Mouse (Mus musculus): ENCODE results near the gene Zfhx3.

Zfhx3 gene

GRCm38 (mm10) chr8:108859983-108860382 is 917.5 kb downstream of the Zfhx3 start:
- DNase-seq (ENCODE audit: low spot score) = no peak

DNA sequence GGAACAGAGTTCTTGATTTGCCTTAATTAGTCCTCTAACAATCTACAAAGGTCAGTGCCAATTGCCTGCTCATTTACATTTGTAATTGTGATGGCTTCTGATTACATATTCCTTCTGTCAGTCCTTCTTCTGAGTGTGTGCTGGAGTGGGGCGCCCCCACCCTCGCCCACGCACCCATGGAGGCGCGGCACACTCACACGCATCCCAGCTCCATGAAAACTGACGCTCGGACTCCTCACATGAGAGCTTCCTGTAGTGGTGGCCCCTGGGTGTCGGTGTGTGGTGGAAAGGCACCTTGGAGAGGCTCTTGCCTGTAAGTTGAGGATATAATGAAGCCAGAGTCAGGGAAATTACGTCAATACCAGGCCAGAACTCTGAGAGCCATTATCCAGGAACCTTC is 921.0 kb downstream of the Zfhx3 start:
- no peak for DNase-seq (ENCODE audit: low spot score)

DNA sequence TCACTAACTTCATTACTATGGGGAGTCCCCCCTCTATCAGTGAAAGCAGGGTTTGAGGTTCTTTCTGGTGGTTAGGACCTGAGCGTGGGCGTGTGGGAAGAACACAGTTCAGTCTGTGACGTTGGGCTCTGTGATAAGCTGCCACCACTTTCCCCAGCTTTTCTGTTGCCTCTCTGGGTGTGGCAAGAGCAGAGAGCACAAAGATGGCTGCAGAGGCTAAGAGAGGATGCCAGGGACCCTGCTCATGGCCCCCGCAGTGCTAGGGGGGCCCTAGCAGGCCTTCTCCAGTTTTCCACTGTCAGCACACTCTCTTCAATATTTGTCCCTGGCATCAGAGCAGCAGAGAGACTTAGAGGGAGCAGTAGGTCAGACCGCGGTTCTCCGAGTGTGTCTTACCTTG is 924.0 kb downstream of the Zfhx3 start:
- DNase-seq (ENCODE audit: low spot score) = no peak

DNA sequence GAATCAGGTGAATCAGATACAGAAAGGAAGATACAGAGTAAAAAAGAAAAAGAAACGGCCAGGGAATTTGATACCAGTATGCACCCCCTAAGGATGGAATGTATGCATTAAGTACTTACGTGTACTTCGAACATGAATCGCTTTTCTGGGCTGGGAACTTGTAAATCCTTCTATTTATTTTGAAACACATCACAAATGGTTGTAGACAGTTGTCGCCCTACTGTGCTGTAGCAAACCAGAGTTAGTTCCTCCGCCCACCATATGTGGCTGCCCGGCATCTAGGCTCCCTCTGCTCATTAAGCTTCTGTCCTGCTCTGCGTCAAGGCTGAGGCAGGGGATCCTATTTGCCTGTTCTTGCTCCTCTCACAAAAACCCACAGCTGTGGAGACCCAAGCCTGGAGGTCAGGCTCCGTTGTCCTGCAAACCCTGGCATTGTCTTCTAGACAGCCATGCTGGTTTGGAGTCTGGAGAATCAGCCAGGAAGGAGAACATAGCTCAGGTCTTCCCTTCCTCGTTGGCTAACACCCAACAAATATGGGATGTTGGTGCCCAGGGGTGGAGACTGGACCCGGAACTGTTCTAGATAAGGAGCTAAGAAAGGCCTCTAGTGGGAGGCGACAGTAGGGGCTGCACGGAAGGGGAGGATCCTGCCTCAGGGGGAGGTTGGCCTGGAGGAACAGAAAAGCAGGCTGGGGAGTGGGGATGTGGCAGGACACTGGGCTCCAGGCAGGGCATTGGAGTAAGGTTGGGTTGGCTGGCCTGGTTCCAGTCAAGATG is 925.2 kb downstream of the Zfhx3 start:
- DNase-seq (ENCODE audit: low spot score) = no peak

DNA sequence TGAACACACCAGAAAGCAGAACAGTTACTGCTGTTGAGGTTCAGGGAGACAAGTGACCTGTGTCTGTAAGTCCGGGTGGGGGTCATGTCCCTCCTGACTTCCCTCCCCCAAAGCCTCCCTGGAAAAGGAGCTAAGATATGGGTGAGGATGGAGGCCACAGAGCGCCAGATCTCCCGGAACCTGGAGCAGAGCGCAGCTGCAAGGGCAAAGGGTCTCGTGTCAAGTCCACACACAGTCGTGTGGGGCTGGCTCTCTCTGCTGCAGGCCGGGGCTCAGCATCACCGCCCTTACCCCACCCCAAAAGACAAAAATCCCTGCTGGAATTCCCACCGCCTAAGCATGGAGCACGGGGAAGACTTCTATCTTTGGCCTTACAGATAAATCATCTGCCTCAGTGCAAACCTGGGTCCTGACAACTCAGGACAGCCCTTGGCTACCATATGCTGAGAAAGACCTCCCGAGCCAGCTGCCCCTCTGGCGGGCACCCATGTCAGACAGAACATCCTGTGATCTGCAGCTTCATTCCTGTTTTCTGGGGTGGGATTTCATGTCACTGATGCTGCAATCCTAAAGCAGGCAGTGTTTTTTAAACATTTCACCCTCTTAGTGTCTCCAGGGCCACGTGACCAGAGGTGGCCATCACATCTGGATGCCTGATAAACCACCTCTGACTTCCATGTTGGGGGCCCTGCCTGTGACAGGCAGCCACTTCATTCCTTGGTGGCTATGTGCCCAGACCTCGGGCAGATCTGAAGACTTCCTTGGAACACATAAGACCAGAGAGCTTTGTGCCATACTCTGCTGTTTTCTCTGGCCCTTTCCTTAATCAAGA is 926.0 kb downstream of the Zfhx3 start:
- no peak for DNase-seq (ENCODE audit: low spot score)

DNA sequence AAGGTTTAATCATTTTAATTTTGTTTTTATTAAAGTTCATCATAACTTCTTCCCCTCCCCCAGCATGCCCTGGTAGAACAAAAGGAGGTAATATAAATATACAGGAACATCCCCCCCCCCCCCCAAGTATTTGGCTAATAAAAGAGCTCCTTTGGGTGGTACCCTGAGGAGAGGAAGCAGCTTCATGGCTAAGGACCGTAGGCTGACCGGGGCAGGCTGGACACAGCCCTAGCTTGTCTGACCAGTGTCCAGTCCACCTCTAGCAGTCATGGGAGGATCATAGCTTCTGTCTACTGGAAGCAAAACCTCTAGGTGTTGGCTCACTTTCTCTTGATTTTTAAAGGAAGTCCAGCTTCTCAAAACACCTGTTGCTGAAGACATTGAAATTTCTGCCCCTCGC is 927.0 kb downstream of the Zfhx3 start:
- DNase-seq (ENCODE audit: low spot score) = no peak

DNA sequence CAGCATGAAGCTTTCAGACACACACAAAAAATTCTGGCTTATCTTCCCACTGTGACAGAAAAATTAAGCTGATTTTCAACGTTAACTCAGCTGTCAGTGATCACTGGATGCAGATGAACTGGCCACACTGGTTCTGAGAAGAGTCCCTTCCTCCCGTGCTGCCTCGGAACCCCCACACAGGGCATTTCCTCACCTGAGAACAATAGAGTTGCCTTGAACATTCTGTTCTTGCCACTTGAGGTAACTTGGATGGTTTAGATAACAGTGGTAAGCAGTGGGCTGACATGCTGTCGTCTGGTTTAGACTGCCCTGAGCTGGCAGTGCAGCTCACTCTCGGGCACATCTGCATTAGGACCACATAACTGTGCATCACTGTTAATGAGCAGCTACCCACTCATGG is 927.5 kb downstream of the Zfhx3 start:
- DNase-seq (ENCODE audit: low spot score) = no peak

- DNase-seq (ENCODE audit: low spot score) = peak; percentile 3
These were observed 927.9 kb downstream of the Zfhx3 start for GRCm38 (mm10) chr8:108870371-108870770.

GRCm38 (mm10) chr8:108875722-108876121 is 933.3 kb downstream of the Zfhx3 start:
- DNase-seq (ENCODE audit: low spot score) = no peak

DNA sequence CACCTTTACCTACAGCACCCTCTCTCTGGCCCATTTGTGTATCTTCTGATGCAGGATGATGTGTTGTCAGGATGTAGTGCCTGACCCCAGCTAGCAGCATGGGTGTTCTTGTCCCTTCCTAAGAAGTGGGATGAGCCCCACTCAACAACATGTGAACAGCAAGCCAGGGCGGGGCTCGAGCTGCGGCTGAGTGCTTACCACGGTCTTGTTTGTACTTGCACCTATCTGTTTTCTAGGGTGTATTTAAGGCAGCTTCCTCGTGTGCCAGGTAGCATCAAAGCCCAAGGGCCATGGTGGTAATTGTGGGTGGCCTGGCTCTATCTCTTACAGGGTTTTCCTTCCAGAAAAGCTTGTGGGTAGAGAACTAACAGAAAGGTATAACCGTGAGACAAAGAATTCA is 937.7 kb downstream of the Zfhx3 start:
- DNase-seq (ENCODE audit: low spot score) = no peak

GRCm38 (mm10) chr8:108881336-108881735 is 938.9 kb downstream of the Zfhx3 start:
- no peak for DNase-seq (ENCODE audit: low spot score)

DNA sequence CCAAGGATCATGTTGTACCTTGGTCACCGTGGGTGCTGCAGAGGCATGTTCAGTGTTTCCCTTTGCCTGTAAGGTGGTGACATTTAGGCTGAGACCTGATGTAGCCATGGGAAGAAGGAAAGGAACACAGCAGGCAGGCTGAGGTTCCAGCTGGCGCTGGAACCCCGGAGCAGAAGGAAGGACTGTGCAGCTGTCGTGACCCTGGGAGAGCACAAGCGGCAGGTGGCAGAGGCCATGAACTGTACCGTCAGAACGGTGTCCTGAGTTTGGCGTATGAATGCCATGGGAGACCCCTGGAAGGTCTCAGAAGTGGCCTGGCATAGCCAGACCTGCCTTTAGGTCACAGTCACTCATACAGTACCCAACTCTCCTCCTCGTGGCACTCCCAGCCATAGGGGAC is 939.6 kb downstream of the Zfhx3 start:
- DNase-seq (ENCODE audit: low spot score) = no peak

DNA sequence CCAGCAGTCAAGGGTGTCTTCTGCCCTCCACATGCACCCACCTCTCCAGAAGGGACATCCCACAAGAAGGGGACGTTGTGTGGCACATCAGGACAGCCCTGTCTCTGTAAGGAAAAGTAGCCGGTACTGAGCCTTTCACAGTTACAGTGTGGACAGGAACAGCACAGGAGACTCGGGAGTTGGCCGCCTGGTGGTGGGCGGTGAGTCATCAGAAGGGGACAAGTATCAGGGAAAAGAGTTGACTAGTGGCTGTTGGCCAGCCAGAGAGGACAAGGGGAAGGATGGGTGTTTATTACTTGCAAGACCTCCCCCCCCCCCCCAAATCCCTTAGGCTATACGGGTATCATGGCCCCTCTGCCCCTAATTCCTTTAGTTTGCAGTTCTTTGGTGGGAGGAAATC is 940.9 kb downstream of the Zfhx3 start:
- DNase-seq (ENCODE audit: low spot score) = no peak

DNA sequence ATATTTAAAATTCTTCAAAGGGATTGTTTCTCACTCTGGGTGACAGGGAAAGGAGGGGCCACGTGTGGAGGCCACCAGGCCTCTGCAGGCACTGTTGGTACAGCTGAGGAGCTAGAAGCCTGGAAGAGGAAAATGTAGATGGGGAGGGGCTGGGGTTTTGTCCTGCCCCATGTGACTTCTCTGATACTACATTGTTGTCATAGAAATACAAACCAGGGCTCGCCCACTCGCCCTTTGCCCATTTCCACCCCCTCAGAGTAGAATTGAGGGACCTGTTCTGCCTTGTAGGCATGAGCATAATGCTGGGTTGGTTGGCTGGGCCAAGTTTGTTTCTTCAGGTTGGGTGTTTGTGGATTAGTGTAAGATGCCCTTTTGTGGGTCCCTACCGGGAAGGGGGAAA is 942.5 kb downstream of the Zfhx3 start:
- no peak for DNase-seq (ENCODE audit: low spot score)

GRCm38 (mm10) chr8:108885450-108885849 is 943.0 kb downstream of the Zfhx3 start:
- no peak for DNase-seq (ENCODE audit: low spot score)

- no peak for DNase-seq (ENCODE audit: low spot score)
These were observed 943.4 kb downstream of the Zfhx3 start for GRCm38 (mm10) chr8:108885861-108886260.

DNA sequence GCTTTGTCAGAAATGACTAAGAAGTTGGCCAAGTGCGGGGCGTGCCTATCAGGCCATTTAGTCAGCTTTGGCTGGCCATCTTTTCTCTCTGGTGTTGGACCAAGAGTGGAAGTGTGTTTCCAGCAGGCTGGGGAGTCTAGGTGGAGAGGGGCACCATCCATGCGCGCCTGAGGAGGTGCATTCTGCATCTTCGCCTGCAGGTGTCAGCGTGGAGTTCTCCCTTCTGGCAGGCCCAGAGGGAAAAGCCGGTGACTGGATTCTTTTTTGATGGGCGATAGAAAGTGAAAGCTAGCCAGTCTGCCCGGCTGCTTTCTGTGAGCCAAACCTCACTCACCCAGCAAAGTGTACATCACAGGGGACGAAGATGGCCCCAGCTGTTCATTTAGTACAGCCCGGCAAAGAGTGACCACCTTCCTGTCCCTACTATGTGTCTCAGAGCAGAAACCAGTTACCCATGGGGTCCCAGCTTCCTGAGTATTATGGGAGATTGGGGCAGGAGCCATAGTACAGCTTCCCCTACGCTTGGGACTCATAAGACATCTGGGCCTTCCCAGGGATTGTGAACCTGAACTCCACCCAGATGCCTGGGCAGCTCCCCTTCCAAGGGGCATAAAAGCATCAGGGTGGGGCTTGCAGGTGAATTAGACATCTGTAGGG is 944.3 kb downstream of the Zfhx3 start:
- DNase-seq (ENCODE audit: low spot score) = peak; percentile 83

- DNase-seq (ENCODE audit: low spot score) = no peak
These were observed 944.8 kb downstream of the Zfhx3 start for GRCm38 (mm10) chr8:108887256-108887615.

GRCm38 (mm10) chr8:108887890-108888289 is 945.4 kb downstream of the Zfhx3 start:
- no peak for DNase-seq (ENCODE audit: low spot score)

GRCm38 (mm10) chr8:108888924-108889323 is 946.5 kb downstream of the Zfhx3 start:
- no peak for DNase-seq (ENCODE audit: low spot score)

- DNase-seq (ENCODE audit: low spot score) = no peak
These were observed 947.0 kb downstream of the Zfhx3 start for GRCm38 (mm10) chr8:108889406-108889805.

DNA sequence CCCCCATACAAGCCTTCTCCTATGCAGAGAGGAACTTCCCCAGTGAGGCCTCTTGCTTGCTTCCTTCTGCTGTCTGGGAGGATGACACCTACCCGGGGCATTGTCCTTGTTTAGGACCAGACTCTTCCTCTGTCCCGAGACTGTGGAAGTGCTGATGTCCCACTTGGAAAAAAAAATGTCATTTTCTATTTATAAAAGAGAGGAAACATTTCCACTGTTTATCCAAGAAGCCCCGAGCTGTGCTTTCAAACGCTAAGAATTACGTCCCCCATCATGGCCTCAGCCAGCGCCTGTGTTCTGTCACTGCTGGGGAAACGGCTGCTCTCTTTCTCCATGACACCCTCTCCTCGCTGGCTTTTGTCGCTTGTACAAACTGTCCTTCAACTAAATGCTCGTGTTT is 951.8 kb downstream of the Zfhx3 start:
- no peak for DNase-seq (ENCODE audit: low spot score)

All from adipocyte (in vitro differentiated cells).